Mouse (Mus musculus): Measurements from ENCODE around the gene Fbxl17. TPM values are rescaled to one million over a fixed set of nuclear protein-coding genes. Genes with fewer than 3 reads are reported as not detected.

Fbxl17 gene
- total RNA-seq, 2 experiments from 2014 or later: 4.5 to 15.5 TPM

- ATAC-seq (replicated peaks; ENCODE audit: poor library complexity): no peak
Measured at GRCm38 (mm10) chr17:63403801-63404415, 95.9 kb downstream of the Fbxl17 start.

GRCm38 (mm10) chr17:63402741-63403681 is 96.8 kb downstream of the Fbxl17 start:
- ATAC-seq (replicated peaks; ENCODE audit: poor library complexity): 0 out of 2 replicates have a peak, but pooled peaks have one; percentile 34

DNA sequence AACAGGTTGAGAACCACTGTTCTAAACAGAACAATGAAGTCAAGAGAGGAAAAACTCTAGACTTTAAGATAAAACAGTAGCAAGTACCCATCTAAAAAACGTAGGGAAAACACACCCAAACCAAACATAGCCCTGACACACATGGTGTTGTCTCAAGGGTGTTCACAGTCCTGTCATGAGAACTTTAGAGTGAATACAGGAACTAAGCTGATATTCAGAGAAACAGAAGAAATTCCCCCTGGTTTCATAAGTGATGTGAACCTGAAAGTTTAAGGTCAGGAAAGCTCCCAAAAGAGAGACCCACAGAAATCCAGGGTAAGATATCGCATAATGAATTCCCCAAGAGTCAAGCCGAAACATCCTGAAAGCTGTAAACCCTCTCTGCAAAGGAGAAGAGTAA is 97.6 kb downstream of the Fbxl17 start:
- no peak for ATAC-seq (replicated peaks; ENCODE audit: poor library complexity)

- 0 out of 2 replicates have a peak, but pooled peaks have one; percentile 20 for ATAC-seq (replicated peaks; ENCODE audit: poor library complexity)
Measured at GRCm38 (mm10) chr17:63400640-63401039, 99.2 kb downstream of the Fbxl17 start.

DNA sequence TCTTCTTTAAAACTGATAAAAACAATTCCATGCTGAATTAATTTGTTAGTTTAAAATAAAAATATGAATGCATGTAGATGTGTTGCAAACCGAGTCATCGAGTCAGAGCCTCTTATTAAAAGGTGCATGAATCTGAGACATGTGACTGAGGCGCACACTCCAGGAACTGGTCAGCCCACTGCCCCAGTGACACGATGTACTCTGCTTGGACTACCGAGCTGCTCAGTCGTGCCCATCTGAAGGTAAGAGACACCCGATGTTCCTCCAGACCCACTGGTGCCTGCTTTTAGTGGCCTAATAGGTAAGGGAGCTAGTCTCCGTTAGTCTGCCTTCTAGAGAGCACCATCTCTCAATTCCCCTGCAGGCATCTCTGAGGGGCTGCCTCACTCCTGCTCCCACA is 100.0 kb downstream of the Fbxl17 start:
- ATAC-seq (replicated peaks; ENCODE audit: poor library complexity): no peak

DNA sequence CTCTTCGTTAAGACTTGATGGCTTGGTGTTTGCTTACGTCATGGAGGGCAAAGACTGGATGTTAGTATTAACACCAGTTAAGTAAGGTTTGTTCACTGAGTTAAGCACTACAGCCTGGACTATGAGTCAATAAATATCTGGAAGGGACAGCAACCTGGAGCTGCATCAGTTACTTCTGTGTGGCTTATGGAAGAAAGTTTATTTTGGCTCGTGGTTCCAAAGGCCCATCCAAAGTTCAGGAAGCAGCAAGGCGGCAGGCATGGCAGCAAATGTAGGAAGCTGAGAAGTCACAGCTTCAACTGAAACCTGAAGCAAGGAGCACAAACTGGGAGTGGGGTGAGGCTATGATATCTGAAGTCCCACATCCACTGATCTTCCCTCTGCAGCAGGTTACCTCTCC is 108.3 kb downstream of the Fbxl17 start:
- no peak for ATAC-seq (replicated peaks; ENCODE audit: poor library complexity)

GRCm38 (mm10) chr17:63390951-63391350 is 108.9 kb downstream of the Fbxl17 start:
- ATAC-seq (replicated peaks; ENCODE audit: poor library complexity): 0 out of 2 replicates have a peak, but pooled peaks have one; percentile 37

- ATAC-seq (replicated peaks; ENCODE audit: poor library complexity): no peak
Measured at GRCm38 (mm10) chr17:63370977-63371376, 128.8 kb downstream of the Fbxl17 start.

- ATAC-seq (replicated peaks; ENCODE audit: poor library complexity): no peak
Measured at GRCm38 (mm10) chr17:63369631-63370310, 130.0 kb downstream of the Fbxl17 start.

DNA sequence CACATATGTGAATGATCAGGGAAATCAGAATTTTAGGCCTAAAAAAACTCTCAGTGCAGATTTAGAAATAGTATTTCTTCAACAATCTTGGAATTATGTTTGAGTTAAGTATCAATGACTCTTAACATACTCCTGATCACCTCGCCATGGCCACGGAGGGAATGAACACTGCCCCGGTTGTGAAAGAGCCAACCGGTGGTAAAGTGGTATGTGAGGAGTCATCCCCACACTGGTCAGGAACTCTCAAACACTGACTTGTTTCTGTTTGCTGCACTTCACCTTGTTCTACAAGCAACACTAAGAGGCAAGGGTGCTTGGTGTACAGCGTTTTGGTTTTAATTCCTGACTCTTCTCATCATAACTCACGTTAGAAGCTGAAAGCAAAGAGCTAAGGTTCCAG is 132.3 kb downstream of the Fbxl17 start:
- no peak for ATAC-seq (replicated peaks; ENCODE audit: poor library complexity)

DNA sequence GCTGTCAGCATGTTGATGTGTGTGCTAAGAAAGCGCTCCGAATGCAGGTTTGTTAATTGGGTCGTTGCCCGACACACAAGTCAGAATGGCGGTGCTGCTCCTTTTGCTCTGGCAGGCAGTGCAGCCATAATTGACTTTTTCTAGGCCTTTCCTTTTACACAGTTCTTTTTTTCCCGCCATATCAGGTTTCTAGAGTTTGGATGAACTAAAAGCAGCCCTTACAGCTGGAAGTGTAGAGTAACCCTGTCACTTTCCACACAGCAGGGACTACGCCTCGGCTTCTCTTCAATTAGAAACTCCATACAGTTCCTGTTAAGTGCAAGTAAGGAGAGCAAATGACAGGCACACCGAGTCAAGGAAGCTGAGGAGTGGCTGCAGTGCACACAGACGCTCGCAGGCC is 133.8 kb downstream of the Fbxl17 start:
- ATAC-seq (replicated peaks; ENCODE audit: poor library complexity): no peak

- ATAC-seq (replicated peaks; ENCODE audit: poor library complexity): no peak
Measured at GRCm38 (mm10) chr17:63364605-63365004, 135.2 kb downstream of the Fbxl17 start.

DNA sequence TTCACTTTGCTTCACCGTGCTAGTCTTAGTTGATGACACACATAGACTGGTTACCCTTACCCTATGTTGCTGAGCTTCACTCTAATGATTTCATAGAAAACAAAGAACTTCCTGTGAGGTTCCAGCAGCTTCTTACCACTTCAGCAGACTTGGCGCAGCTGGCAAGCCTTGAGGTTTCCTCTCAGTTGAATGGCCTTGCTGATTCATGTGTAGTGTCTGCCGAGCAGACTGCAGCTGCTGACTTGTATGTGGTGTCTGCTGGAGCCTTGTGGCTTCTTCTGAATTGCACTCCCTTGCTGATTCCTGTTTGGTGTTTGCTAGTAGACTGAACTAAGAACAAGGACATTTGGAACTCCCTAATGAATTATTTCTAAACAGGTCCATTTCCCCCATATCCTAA is 137.6 kb downstream of the Fbxl17 start:
- ATAC-seq (replicated peaks; ENCODE audit: poor library complexity): no peak

DNA sequence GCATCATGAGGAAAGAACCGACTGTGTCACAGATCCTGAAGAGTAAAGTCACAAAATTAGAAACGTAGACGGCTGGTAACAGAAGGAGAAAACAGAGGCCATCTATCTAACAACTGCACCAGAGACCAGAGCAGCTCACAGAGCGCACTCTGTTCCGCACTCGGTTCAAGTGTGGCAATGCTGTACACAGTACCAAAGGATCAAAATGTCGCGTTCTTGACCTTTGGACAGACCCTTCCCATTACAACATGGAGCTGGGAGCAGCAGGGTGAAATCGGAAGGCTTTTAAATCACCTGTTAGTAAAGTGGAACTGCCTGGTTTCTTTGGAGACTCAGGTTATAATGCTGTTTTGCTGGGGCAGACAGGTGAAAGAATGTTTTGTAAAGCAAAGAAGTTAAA is 138.1 kb downstream of the Fbxl17 start:
- ATAC-seq (replicated peaks; ENCODE audit: poor library complexity): no peak

GRCm38 (mm10) chr17:63358837-63359236 is 141.0 kb downstream of the Fbxl17 start:
- no peak for ATAC-seq (replicated peaks; ENCODE audit: poor library complexity)

DNA sequence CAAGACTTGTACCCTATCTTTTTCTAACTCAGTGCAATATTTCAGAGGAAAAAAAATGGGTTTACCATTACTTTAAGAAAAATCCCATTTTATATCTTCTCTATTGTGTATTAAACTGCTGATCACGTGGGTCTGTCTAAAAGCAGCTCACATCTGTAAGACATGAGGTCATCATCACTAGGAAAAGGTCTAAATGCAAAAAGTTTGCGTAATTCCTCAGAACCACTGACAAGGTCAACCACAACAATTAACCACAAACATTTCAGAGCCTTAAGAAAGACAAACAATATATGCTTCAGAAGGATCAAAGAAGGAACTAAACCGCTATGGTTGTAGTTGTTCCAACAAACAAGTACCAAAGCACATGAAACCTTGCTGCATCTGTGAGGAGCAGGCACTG is 143.6 kb downstream of the Fbxl17 start:
- ATAC-seq (replicated peaks; ENCODE audit: poor library complexity): peak; percentile 92

DNA sequence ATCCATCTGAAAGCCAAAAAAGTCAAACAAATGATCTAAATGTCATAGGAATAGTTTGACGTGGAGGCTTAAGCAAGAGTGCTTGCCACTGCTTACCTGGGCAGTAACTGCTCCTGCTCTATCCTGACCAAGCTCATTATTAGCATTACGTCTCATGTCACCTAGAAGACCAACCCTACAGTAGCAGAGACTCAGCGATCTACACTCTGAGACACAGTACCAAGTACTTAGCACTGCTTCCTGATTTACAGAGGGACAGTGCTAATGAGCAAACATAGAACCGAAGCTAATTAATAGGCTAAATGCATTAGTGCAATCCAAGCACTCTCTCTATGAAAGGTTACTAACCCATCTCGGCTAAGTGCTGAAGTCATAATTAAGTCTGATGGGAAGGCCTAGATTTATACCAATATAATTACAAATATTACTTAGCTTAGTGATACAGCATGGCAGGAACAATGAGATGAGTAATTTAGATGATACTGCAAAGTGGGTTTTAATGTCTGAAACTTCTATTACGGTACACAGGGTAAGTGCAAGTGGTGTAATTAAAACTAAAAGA is 147.1 kb downstream of the Fbxl17 start:
- ATAC-seq (replicated peaks; ENCODE audit: poor library complexity): no peak

DNA sequence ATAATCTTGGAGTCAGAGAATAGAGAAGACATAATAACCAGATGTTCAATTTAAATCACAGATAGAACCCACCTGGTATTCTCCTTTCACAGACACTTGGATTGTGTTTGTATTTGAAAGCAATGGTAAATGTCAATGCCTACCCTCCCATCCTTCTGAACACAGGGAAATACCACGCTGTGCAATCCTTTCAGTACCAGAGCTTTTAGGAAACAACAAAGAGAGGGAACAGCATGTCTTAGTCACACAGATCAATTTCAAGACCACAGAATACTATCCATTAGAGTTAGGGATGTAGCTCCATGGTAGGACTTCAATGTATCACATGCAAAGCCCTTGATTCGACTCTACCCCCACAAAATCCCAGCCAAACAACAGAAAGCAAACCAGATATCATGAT is 148.1 kb downstream of the Fbxl17 start:
- ATAC-seq (replicated peaks; ENCODE audit: poor library complexity): no peak

DNA sequence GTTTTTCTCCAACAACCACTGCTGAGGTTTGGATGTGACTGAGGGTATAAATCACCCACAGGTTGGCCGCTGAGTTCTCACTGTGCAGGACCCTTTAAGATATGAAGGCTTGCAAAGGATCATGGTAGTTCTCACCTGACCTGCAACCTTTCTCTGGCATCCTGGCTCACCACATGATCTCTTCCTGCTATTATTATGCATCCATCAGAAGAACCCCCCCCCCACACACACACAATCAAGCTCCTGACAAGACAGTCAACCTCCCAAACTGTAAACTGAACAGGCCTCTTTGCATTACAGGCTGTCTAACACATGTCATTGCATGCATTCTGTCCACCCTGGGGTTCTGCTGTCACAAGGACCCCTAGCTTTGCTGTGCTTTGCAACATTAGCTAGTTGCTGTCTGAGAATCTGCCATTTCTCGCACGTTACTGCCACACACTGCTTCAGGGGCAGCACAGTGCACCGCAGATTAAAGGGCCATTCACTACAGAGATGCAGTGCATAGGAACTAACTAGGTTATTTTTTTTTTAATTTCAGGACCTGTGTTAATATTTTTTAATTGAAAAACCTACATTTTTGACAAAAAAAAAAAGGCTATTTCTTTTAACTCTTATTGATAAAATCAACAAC is 148.8 kb downstream of the Fbxl17 start:
- no peak for ATAC-seq (replicated peaks; ENCODE audit: poor library complexity)

GRCm38 (mm10) chr17:63344101-63344500 is 155.7 kb downstream of the Fbxl17 start:
- no peak for ATAC-seq (replicated peaks; ENCODE audit: poor library complexity)

DNA sequence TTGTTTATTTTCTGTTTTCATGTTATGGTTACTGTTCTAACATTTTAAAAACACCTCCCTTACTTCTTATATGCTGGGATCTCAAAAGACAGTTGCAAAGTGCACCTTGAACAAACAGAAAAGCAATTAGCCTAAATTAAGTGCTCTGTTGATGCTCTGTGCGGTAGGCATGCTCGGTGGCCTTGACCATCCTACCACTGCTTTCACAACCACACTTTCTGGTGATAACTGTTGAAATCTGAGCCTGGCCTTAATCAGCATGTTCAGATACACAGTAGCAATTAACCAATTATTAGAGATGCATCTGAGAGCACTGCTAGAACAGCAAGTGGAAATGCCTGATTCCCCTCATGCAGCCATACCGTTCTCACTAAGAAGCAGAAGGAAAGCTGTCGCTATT is 156.7 kb downstream of the Fbxl17 start:
- no peak for ATAC-seq (replicated peaks; ENCODE audit: poor library complexity)
